Mouse (Mus musculus): ENCODE results near the gene Mill1. TPM values are rescaled to one million over a fixed set of nuclear protein-coding genes. Genes with fewer than 3 reads are reported as not detected.
"Not testable (repeated sequence)": the region's sequence is repeated elsewhere in the genome, so short reads cannot be mapped to it uniquely, and the experiment has no call there.

Gene Mill1
- not detected in 2 replicates for polyA plus RNA-seq (2014; fragmentation: Nextera tagmentation; extraction: Ambion mirVana)

GRCm38 (mm10) chr7:18245047-18245446, at the start of gene Mill1:
Gene Mill1, plus strand, starts transcription at chr7:18245347.
- H3K27me3 ChIP-seq (replicated peaks; ENCODE audit: control insufficient read depth, insufficient read depth, low read length), result no peaks in the 10 kb centered on the region
- DNase-seq (ENCODE audit: low spot score) (no peak), ATAC-seq (no peak)
- no peaks in the 10 kb centered on the region for H3K9me3 ChIP-seq (replicated peaks; ENCODE audit: control insufficient read depth, low read length)
- 52% methylated on average over 1 of the region's 1 CpGs for WGBS
- no peaks in the 10 kb centered on the region for H3K4me1 ChIP-seq (ENCODE audit: control insufficient read depth, insufficient read depth, low read length)
- H3K9ac ChIP-seq (ENCODE audit: low read length), result no peak within 1 kb of the TSS
- H3K4me3 ChIP-seq (ENCODE audit: low read depth, low read length), result no peak within 1 kb of the TSS
- H3K27ac ChIP-seq (ENCODE audit: low read depth, low read length), result no peak within 1 kb of the TSS
- H3K4me2 ChIP-seq (ENCODE audit: low read length), result no peak within 1 kb of the TSS
- H3K36me3 ChIP-seq (ENCODE audit: control insufficient read depth, insufficient read depth, low read length), result no peaks in the 10 kb centered on the region

- no peaks in the 10 kb centered on the region for H3K4me1 ChIP-seq (ENCODE audit: control insufficient read depth, insufficient read depth, low read length)
- H3K4me3 ChIP-seq (ENCODE audit: low read depth, low read length), result no peak overlapping the region
- no peaks in the 10 kb centered on the region for H3K36me3 ChIP-seq (ENCODE audit: control insufficient read depth, insufficient read depth, low read length)
- H3K9ac ChIP-seq (ENCODE audit: low read length), result no peak overlapping the region
- WGBS, result 10% methylated on average over 9 of the region's 9 CpGs
- H3K27me3 ChIP-seq (replicated peaks; ENCODE audit: control insufficient read depth, insufficient read depth, low read length), result no peaks in the 10 kb centered on the region
- H3K9me3 ChIP-seq (replicated peaks; ENCODE audit: control insufficient read depth, low read length), result no peaks in the 10 kb centered on the region
- H3K4me2 ChIP-seq (ENCODE audit: low read length), result no peak overlapping the region
- no peak for ATAC-seq
- H3K27ac ChIP-seq (ENCODE audit: low read depth, low read length), result no peak overlapping the region
- no peak for DNase-seq (ENCODE audit: low spot score)
These were observed 34.2 kb upstream of the Mill1 start for GRCm38 (mm10) chr7:18210938-18211337.

- H3K4me1 ChIP-seq (ENCODE audit: control insufficient read depth, insufficient read depth, low read length), result no peaks in the 10 kb centered on the region
- no peak for DNase-seq (ENCODE audit: low spot score)
- no peak for ATAC-seq
- H3K9ac ChIP-seq (ENCODE audit: low read length), result no peak overlapping the region
- H3K4me2 ChIP-seq (ENCODE audit: low read length), result no peak overlapping the region
- H3K4me3 ChIP-seq (ENCODE audit: low read depth, low read length), result no peak overlapping the region
- no peak overlapping the region for H3K27ac ChIP-seq (ENCODE audit: low read depth, low read length)
- H3K27me3 ChIP-seq (replicated peaks; ENCODE audit: control insufficient read depth, insufficient read depth, low read length), result no peaks in the 10 kb centered on the region
- no peaks in the 10 kb centered on the region for H3K9me3 ChIP-seq (replicated peaks; ENCODE audit: control insufficient read depth, low read length)
- WGBS, result 71% methylated on average over 1 of the region's 1 CpGs
- no peaks in the 10 kb centered on the region for H3K36me3 ChIP-seq (ENCODE audit: control insufficient read depth, insufficient read depth, low read length)
These were observed 30.4 kb upstream of the Mill1 start for GRCm38 (mm10) chr7:18214699-18215098.

GRCm38 (mm10) chr7:18238561-18238960, 6.6 kb upstream of the Mill1 start:
- DNase-seq (ENCODE audit: low spot score), result no peak
- Histone ChIP-seq H3K9ac (ENCODE audit: low read length) (no peak overlapping the region), H3K9me3 (replicated peaks; ENCODE audit: control insufficient read depth, low read length) (no peaks in the 10 kb centered on the region), H3K27ac (ENCODE audit: low read depth, low read length) (no peak overlapping the region), H3K27me3 (replicated peaks; ENCODE audit: control insufficient read depth, insufficient read depth, low read length) (no peaks in the 10 kb centered on the region), H3K4me1 (ENCODE audit: control insufficient read depth, insufficient read depth, low read length) (no peaks in the 10 kb centered on the region), H3K36me3 (ENCODE audit: control insufficient read depth, insufficient read depth, low read length) (no peaks in the 10 kb centered on the region), H3K4me3 (ENCODE audit: low read depth, low read length) (no peak overlapping the region), H3K4me2 (ENCODE audit: low read length) (no peak overlapping the region)
- ATAC-seq, result no peak
- 75% methylated on average over 2 of the region's 2 CpGs for WGBS

DNA sequence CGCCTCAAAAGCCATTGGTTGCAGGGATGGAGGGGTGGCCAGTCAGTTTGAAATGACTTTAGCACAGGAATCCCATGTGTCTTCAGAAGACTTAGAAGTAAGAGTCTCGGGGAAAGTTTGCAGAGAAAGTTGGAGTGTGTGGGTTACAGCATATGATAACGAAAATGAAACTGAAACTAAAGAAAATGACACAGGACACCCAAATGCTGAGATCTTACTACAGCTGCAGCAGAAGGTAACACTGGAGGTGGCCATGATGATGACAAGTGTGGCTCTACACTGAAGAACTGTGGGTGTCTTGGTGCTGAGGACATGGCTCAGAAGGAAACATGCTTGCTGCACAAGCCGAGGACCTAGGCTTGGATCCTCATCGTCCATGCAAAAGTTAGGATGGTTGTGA, 3.9 kb upstream of the Mill1 start:
- DNase-seq (ENCODE audit: low spot score) (no peak), ATAC-seq (no peak)
- no peak overlapping the region for H3K9ac ChIP-seq (ENCODE audit: low read length)
- no peaks in the 10 kb centered on the region for H3K27me3 ChIP-seq (replicated peaks; ENCODE audit: control insufficient read depth, insufficient read depth, low read length)
- no peak overlapping the region for H3K27ac ChIP-seq (ENCODE audit: low read depth, low read length)
- no peaks in the 10 kb centered on the region for H3K4me1 ChIP-seq (ENCODE audit: control insufficient read depth, insufficient read depth, low read length)
- H3K9me3 ChIP-seq (replicated peaks; ENCODE audit: control insufficient read depth, low read length), result no peaks in the 10 kb centered on the region
- H3K4me2 ChIP-seq (ENCODE audit: low read length), result no peak overlapping the region
- 83% methylated on average over 5 of the region's 5 CpGs for WGBS
- H3K4me3 ChIP-seq (ENCODE audit: low read depth, low read length), result no peak overlapping the region
- H3K36me3 ChIP-seq (ENCODE audit: control insufficient read depth, insufficient read depth, low read length), result no peaks in the 10 kb centered on the region

DNA sequence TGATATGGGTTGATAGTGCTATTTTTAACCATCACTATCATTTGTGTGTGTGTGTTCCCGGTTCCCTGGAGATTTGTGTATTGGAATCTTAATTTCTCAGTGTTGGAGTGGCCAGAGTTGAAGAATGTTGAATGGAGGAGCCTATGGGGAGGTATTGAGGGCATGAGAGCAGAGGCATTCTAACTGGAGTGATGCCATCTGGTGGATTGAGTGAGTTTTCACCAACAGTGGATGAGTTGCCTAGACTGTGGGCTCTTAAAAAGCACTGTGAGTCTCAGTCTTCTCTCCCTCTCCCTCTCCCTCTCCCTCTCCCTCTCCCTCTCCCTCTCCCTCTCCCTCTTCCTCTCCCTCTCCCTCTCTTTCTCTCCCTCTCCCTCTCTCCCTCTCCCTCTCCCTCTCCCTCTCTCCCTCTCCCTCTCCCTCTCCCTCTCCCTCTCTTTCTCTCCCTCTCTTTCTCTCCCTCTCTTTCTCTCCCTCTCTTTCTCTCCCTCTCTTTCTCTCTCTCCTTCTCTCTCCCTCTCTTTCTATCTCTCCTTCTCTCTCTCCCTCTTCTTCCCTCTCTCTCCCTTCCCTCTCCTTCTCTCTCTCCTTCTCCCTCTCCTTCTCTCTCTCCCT, 1.1 kb upstream of the Mill1 start:
- not testable (repeated sequence) for H3K4me3 ChIP-seq (ENCODE audit: low read depth, low read length); H3K36me3 ChIP-seq (ENCODE audit: control insufficient read depth, insufficient read depth, low read length); H3K9me3 ChIP-seq (replicated peaks; ENCODE audit: control insufficient read depth, low read length); H3K27me3 ChIP-seq (replicated peaks; ENCODE audit: control insufficient read depth, insufficient read depth, low read length); H3K27ac ChIP-seq (ENCODE audit: low read depth, low read length); ATAC-seq; H3K9ac ChIP-seq (ENCODE audit: low read length); H3K4me1 ChIP-seq (ENCODE audit: control insufficient read depth, insufficient read depth, low read length); H3K4me2 ChIP-seq (ENCODE audit: low read length); DNase-seq (ENCODE audit: low spot score)
- WGBS, result 56% methylated on average over 1 of the region's 1 CpGs

- Histone ChIP-seq H3K27ac (ENCODE audit: low read depth, low read length) (no peak overlapping the region), H3K9me3 (replicated peaks; ENCODE audit: control insufficient read depth, low read length) (peaks cover 19% of the 10 kb centered on the region; the same call in 1 of the 2 replicates), H3K36me3 (ENCODE audit: control insufficient read depth, insufficient read depth, low read length) (no peaks in the 10 kb centered on the region), H3K4me1 (ENCODE audit: control insufficient read depth, insufficient read depth, low read length) (no peaks in the 10 kb centered on the region), H3K4me3 (ENCODE audit: low read depth, low read length) (no peak overlapping the region), H3K4me2 (ENCODE audit: low read length) (no peak overlapping the region), H3K9ac (ENCODE audit: low read length) (no peak overlapping the region), H3K27me3 (replicated peaks; ENCODE audit: control insufficient read depth, insufficient read depth, low read length) (no peaks in the 10 kb centered on the region)
- ATAC-seq (no peak), DNase-seq (ENCODE audit: low spot score) (no peak)
- 48% methylated on average over 1 of the region's 1 CpGs for WGBS
These were observed 15.1 kb downstream of the Mill1 start for GRCm38 (mm10) chr7:18260219-18260618.

GRCm38 (mm10) chr7:18265089-18265488, 19.9 kb downstream of the Mill1 start:
- Histone ChIP-seq H3K27ac (ENCODE audit: low read depth, low read length) (no peak overlapping the region), H3K36me3 (ENCODE audit: control insufficient read depth, insufficient read depth, low read length) (no peaks in the 10 kb centered on the region), H3K4me1 (ENCODE audit: control insufficient read depth, insufficient read depth, low read length) (no peaks in the 10 kb centered on the region), H3K9ac (ENCODE audit: low read length) (no peak overlapping the region), H3K4me2 (ENCODE audit: low read length) (no peak overlapping the region), H3K27me3 (replicated peaks; ENCODE audit: control insufficient read depth, insufficient read depth, low read length) (no peaks in the 10 kb centered on the region), H3K4me3 (ENCODE audit: low read depth, low read length) (no peak overlapping the region), H3K9me3 (replicated peaks; ENCODE audit: control insufficient read depth, low read length) (0 out of 2 replicates have a peak, but pooled peaks cover 12% of the 10 kb centered on the region)
- ATAC-seq, result no peak
- no peak for DNase-seq (ENCODE audit: low spot score)
- 49% methylated on average over 5 of the region's 5 CpGs for WGBS
